Mouse (Mus musculus): ENCODE measurements at regions not wholly inside any gene's neighbourhood (a gene's known extent, or its start where the extent isn't known, plus 50 kb on each side); places are given as distances from the start of the nearest gene placed in this dataset.

DNA sequence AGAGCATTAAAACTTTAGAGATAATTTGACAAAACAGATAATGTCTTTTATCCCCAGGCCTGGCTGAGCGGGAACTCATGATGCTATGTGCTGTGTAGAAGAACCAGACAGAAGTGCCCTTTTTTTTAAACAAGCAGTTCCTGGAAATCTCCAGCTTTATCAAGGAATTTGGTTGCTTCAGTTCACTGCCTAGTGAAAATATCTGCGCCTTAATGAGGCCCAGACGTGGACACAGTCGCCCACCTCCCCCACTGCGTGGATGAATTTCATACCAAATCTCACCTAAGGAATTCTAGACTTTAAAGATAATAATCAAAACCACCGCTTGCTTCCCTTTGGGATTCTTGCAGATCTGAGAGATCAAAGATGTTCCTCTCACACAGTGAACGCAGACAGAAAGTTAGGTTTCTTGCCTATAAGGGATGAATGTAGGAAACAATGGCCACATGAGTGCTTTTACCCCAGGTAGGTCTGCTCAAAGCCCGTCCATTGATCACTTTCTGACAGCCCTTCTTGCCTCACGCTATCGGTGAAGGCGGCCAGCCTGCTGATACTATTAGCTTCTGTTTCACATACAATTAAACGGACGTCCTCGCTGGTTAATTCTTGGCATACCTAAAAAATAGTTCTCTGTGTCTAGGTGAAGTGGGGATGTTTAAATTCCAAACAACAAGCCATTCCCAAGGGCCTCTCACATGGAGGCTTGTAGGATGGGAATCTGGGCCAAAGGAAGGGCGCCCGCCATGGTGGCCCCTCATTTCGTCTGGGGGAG, 159.6 kb downstream of the 1500009L16Rik start:
- Histone ChIP-seq H3K27ac (replicated peaks; ENCODE audit: insufficient read depth, low read depth, low read length) (no peak overlapping the region), H3K36me3 (ENCODE audit: control insufficient read depth, insufficient read depth, low read length) (no peaks in the 10 kb centered on the region), H3K9ac (ENCODE audit: low read depth, low read length) (no peak overlapping the region), H3K4me1 (ENCODE audit: control insufficient read depth, insufficient read depth, low read length) (no peaks in the 10 kb centered on the region), H3K4me3 (ENCODE audit: insufficient read depth, low read depth, low read length) (no peak overlapping the region), H3K79me2 (ENCODE audit: control insufficient read depth, insufficient read depth, low read length) (no peaks in the 10 kb centered on the region), H3K27me3 (ENCODE audit: control insufficient read depth, insufficient read depth, low read length) (no peaks in the 10 kb centered on the region)
- no peak for DNase-seq (ENCODE audit: extremely low read depth, low read depth, low spot score)
- 85% methylated on average over 17 of the region's 17 CpGs for WGBS
- TF ChIP-seq POLR2A (IDR thresholded peaks at IDR 0.05; ENCODE audit: extremely low read depth, insufficient read depth, low read length) (no peak), CTCF (IDR thresholded peaks at IDR 0.05; ENCODE audit: low read depth, low read length) (no peak)

DNA sequence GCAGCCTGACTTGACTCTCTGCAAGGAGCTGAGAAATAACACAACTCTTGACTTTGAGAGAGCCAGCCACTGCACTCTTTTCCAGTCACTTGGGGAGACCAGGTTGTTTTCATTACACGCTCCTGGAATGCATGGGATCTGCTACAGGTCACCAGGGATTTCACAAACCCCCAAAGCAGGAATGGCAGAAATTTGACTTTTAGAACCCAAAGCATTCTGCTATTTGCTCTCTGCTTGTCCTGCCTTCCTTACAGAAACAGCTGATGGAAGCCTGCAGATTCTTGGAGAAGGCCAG, 160.2 kb downstream of the 1500009L16Rik start:
- Histone ChIP-seq H3K9ac (ENCODE audit: low read depth, low read length) (no peak overlapping the region), H3K4me3 (ENCODE audit: insufficient read depth, low read depth, low read length) (no peak overlapping the region), H3K4me1 (ENCODE audit: control insufficient read depth, insufficient read depth, low read length) (no peaks in the 10 kb centered on the region), H3K27me3 (ENCODE audit: control insufficient read depth, insufficient read depth, low read length) (no peaks in the 10 kb centered on the region), H3K27ac (replicated peaks; ENCODE audit: insufficient read depth, low read depth, low read length) (no peak overlapping the region), H3K79me2 (ENCODE audit: control insufficient read depth, insufficient read depth, low read length) (no peaks in the 10 kb centered on the region), H3K36me3 (ENCODE audit: control insufficient read depth, insufficient read depth, low read length) (no peaks in the 10 kb centered on the region)
- WGBS: 84% methylated on average over 1 of the region's 1 CpGs
- no peak for DNase-seq (ENCODE audit: extremely low read depth, low read depth, low spot score)
- TF ChIP-seq CTCF (IDR thresholded peaks at IDR 0.05; ENCODE audit: low read depth, low read length) (no peak), POLR2A (IDR thresholded peaks at IDR 0.05; ENCODE audit: extremely low read depth, insufficient read depth, low read length) (no peak)

DNA sequence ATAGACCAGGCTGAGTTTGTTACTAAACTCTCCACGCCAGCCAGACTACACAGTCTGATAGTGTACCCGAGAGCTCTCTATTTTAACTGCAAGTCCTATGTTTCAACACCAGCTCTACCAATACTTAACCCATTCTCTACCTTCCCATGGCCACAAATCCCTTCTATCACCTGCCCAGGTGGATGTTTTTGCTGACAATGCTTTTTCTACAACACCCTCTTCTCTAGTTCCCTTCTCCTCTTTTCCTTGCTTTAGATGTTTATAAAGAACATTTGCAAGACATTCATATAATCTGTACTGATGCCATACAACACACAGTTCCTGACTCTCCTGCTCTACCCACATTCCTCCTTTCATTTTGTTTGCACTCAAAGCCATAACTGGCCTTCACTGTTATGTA, 161.9 kb downstream of the 1500009L16Rik start:
- TF ChIP-seq POLR2A (IDR thresholded peaks at IDR 0.05; ENCODE audit: extremely low read depth, insufficient read depth, low read length): no peak
- no peak for TF ChIP-seq CTCF (IDR thresholded peaks at IDR 0.05; ENCODE audit: low read depth, low read length)
- WGBS: 81% methylated on average over 2 of the region's 2 CpGs

DNA sequence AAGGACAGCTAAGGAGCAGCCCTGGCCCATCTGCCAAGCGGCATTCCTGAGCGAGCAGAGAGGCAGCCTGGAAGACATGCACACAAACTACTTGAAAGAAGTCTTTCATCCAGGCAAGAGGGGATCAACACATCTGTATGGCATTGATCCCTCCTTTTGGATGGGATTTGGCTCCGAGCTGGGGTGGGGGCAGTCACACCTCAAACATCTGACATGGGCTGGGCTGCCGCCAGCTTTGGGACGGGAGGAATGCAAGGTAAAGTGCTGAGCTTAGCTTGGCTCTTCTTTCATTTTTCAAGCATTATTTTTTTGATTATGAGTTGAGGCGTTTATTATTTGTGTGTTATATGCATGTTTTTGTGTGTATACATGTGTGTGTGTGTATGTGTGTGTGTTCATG, 165.9 kb downstream of the 1500009L16Rik start:
- Histone ChIP-seq H3K27ac (replicated peaks; ENCODE audit: insufficient read depth, low read depth, low read length) (no peak overlapping the region), H3K9ac (ENCODE audit: low read depth, low read length) (no peak overlapping the region), H3K27me3 (ENCODE audit: control insufficient read depth, insufficient read depth, low read length) (no peaks in the 10 kb centered on the region), H3K36me3 (ENCODE audit: control insufficient read depth, insufficient read depth, low read length) (no peaks in the 10 kb centered on the region), H3K4me1 (ENCODE audit: control insufficient read depth, insufficient read depth, low read length) (no peaks in the 10 kb centered on the region), H3K4me3 (ENCODE audit: insufficient read depth, low read depth, low read length) (no peak overlapping the region), H3K79me2 (ENCODE audit: control insufficient read depth, insufficient read depth, low read length) (no peaks in the 10 kb centered on the region)
- 82% methylated on average over 6 of the region's 6 CpGs for WGBS
- TF ChIP-seq POLR2A (IDR thresholded peaks at IDR 0.05; ENCODE audit: extremely low read depth, insufficient read depth, low read length) (no peak), CTCF (IDR thresholded peaks at IDR 0.05; ENCODE audit: low read depth, low read length) (no peak)
- no peak for DNase-seq (ENCODE audit: extremely low read depth, low read depth, low spot score)

More for the DNA sequence above, 161.9 kb downstream of the 1500009L16Rik start:
- Histone ChIP-seq H3K27ac (replicated peaks; ENCODE audit: insufficient read depth, low read depth, low read length) (no peak overlapping the region), H3K27me3 (ENCODE audit: control insufficient read depth, insufficient read depth, low read length) (no peaks in the 10 kb centered on the region), H3K4me3 (ENCODE audit: insufficient read depth, low read depth, low read length) (no peak overlapping the region), H3K79me2 (ENCODE audit: control insufficient read depth, insufficient read depth, low read length) (no peaks in the 10 kb centered on the region), H3K36me3 (ENCODE audit: control insufficient read depth, insufficient read depth, low read length) (no peaks in the 10 kb centered on the region), H3K4me1 (ENCODE audit: control insufficient read depth, insufficient read depth, low read length) (no peaks in the 10 kb centered on the region), H3K9ac (ENCODE audit: low read depth, low read length) (no peak overlapping the region)
- DNase-seq (ENCODE audit: extremely low read depth, low read depth, low spot score): no peak

DNA sequence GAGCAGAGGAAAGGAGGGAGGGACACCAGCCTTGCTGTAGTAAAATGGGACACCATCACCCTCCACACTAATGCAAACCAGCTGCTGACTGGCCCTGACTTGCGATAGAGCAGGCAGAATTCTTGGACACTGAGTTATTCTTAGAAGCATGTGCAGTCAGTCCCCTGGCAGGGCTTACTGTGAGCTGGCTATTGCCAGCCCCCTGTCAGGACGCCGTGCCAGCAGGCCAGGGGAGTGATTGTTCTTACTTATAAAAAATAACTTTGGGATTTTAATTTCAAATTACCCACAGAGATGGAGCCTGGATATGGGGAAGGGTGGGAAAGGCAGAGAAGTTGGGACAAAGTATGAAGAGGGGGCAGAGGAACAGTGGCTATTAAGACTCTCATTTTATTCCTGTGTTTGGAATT, 173.1 kb downstream of the 1500009L16Rik start:
- WGBS: 78% methylated on average over 3 of the region's 3 CpGs
- Histone ChIP-seq H3K4me1 (ENCODE audit: control insufficient read depth, insufficient read depth, low read length) (no peaks in the 10 kb centered on the region), H3K4me3 (ENCODE audit: insufficient read depth, low read depth, low read length) (no peak overlapping the region)

DNA sequence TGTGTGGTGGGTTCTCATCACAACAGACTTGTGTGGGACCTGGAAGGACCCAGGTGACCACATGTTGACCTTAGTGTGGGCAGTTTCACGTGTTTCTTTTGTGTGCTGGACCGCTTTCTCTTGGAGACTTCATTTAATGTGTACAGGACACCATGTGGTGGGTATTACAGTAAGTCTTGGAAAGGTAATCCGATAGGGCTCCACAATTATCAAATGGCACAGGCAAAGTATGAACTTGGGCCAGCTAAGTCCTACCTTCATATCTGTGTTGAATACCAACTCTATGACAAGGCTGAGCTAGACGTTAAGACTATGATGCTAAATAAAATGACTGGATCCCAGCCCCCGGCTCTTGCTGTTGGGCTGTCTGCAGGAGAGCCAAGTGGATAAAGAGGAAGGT, 173.5 kb downstream of the 1500009L16Rik start:
- H3K4me3 ChIP-seq (ENCODE audit: insufficient read depth, low read depth, low read length): no peak overlapping the region
- H3K79me2 ChIP-seq (ENCODE audit: control insufficient read depth, insufficient read depth, low read length): no peaks in the 10 kb centered on the region
- no peak overlapping the region for H3K9ac ChIP-seq (ENCODE audit: low read depth, low read length)
- WGBS: 70% methylated on average over 5 of the region's 5 CpGs
- no peak overlapping the region for H3K27ac ChIP-seq (replicated peaks; ENCODE audit: insufficient read depth, low read depth, low read length)
- H3K36me3 ChIP-seq (ENCODE audit: control insufficient read depth, insufficient read depth, low read length): no peaks in the 10 kb centered on the region
- no peak for TF ChIP-seq POLR2A (IDR thresholded peaks at IDR 0.05; ENCODE audit: extremely low read depth, insufficient read depth, low read length)
- no peak for TF ChIP-seq CTCF (IDR thresholded peaks at IDR 0.05; ENCODE audit: low read depth, low read length)
- H3K27me3 ChIP-seq (ENCODE audit: control insufficient read depth, insufficient read depth, low read length): no peaks in the 10 kb centered on the region
- no peaks in the 10 kb centered on the region for H3K4me1 ChIP-seq (ENCODE audit: control insufficient read depth, insufficient read depth, low read length)
- DNase-seq (ENCODE audit: extremely low read depth, low read depth, low spot score): no peak

More for the DNA sequence above, 173.1 kb downstream of the 1500009L16Rik start:
- no peak for DNase-seq (ENCODE audit: extremely low read depth, low read depth, low spot score)
- H3K27me3 ChIP-seq (ENCODE audit: control insufficient read depth, insufficient read depth, low read length): no peaks in the 10 kb centered on the region
- no peaks in the 10 kb centered on the region for H3K36me3 ChIP-seq (ENCODE audit: control insufficient read depth, insufficient read depth, low read length)
- no peaks in the 10 kb centered on the region for H3K79me2 ChIP-seq (ENCODE audit: control insufficient read depth, insufficient read depth, low read length)
- no peak overlapping the region for H3K27ac ChIP-seq (replicated peaks; ENCODE audit: insufficient read depth, low read depth, low read length)
- TF ChIP-seq CTCF (IDR thresholded peaks at IDR 0.05; ENCODE audit: low read depth, low read length) (no peak), POLR2A (IDR thresholded peaks at IDR 0.05; ENCODE audit: extremely low read depth, insufficient read depth, low read length) (no peak)
- no peak overlapping the region for H3K9ac ChIP-seq (ENCODE audit: low read depth, low read length)
